Mouse (Mus musculus) gastrocnemius, adult 2 months (tissue): ENCODE measurements around the gene Ctcfl. TPM values are rescaled to one million over a fixed set of nuclear protein-coding genes. Genes with fewer than 3 reads are reported as not detected.

Experiments used
- DNase-seq: peaks from one replicate; pipeline ENCODE4 v3.0.0; 2022
- H3K27ac ChIP-seq: fragments of 200-600 bp; 2 replicates; pipeline ENCODE4 v1.8.1; 2022; ENCODE audit warnings: mild to moderate bottlenecking
- H3K4me3 ChIP-seq: fragments of 200-600 bp; 2 replicates; pipeline ENCODE4 v1.8.1; 2022; ENCODE audit warnings: mild to moderate bottlenecking, moderate library complexity
- CTCF ChIP-seq: fragments of 200-600 bp; IDR thresholded peaks from 2 replicates; pipeline ENCODE4 v1.8.1; 2022; ENCODE audit warnings: antibody characterized with exemption, mild to moderate bottlenecking, moderate library complexity
- intact Hi-C: fragments of 180-260 bp; cut with DNase I; formaldehyde crosslinking; loops from one replicate; pipeline ENCODE4 v1.15.1; 2025
- total RNA-seq, 2 experiments: library from RNA; stranded (reverse); gene quantifications; 2 replicates each; pipeline ENCODE4 v1.2.3; 2021

Gene Ctcfl
- total RNA-seq, 2 experiments from 2014 or later, result 0.23 TPM; not detected in 1

DNA sequence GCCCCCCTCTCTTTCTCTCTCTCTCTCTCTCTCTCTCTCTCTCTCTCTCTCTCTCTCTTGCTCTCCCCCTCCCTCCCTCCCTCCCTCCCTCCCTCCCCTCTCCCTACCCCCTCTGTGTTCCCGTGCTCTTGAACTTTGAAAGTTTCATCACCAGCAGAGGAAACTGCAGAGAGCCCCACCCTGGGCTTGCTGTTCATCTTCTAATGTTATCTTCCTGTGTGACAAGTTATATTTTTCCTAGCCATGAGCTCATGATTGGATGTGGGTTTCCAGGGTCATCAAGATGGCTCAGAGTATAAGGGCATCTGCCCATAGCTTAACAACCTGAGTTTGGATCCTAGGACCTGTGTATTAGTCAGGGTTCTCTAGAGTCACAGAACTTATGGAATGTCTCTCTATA is 56.1 kb downstream of the Ctcfl start:
- Histone ChIP-seq H3K4me3 (no peak overlapping the region), H3K27ac (no peak overlapping the region)
- DNase-seq, result no peak
- intact Hi-C loops, result no loop called here
- TF ChIP-seq CTCF, result no peak

DNA sequence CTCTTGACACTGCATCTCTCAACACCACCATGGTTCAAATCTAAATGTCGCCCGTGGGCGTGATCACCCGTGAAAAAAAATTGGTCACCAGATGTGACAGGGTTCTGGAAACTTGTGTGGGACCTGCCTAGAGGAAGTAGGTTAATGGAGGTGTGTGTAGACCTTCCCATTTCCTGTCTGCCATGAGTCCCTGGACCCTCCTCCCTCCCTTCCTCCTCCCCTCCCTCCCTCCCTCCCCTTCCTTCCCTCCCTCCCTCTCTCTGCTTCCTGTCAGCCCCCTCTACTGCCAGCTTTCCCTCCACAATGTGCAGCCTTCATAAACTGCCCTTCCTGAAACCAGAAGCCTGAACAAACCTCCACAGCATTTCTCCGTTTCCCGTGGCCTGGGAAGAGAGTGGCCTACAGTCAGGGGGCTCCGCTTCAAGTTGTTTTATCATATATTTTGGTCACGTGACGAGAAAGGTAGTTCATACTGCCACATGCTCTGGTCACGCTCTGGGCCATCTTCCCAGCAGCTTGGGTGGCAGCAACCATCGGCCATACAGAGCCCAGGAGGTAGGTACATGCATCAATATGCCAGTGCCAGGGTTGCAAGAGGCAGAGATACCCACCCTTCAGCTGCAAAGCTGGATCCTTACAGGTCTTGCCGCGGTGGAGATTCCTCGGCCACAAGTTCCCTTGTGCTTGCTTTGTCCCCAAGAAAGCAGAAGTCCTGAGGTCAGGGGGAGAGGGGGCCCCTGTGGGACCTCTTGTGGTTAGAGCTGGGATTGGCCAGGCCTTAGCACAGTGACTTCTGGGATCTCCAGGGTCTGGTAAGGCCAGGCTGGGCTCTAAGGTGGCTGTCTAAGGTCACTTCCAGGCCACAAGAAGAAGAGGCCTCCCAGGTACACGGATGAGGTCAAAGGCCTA is 57.6 kb downstream of the Ctcfl start:
- no peak overlapping the region for H3K4me3 ChIP-seq
- peak overlapping the region; percentile 62 for H3K27ac ChIP-seq
- peak; percentile 36 for TF ChIP-seq CTCF
- intact Hi-C loops, result no loop called here
- no peak for DNase-seq

DNA sequence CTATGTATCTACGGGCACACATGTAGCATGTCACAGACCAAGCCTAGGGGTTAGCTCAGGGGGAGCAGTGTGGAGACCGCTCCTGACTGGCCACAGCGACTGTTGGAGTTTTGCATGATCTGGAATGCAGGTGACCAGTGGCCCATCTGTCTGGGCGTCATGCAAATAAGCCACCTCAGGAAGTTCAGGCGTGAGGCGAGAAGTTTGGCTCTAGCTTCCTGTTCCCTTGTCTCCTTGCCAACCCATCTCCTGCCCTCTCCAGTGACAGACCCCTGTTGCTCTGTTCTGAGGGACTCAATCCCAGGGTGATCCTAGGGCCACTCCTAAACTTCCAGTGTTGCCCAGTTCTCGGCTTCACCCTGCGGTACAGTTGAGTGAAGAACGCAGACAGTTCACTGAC is 58.9 kb downstream of the Ctcfl start:
- Histone ChIP-seq H3K27ac (peak overlapping the region; percentile 61), H3K4me3 (no peak overlapping the region)
- intact Hi-C loops, result no loop called here
- DNase-seq, result no peak
- no peak for TF ChIP-seq CTCF

DNA sequence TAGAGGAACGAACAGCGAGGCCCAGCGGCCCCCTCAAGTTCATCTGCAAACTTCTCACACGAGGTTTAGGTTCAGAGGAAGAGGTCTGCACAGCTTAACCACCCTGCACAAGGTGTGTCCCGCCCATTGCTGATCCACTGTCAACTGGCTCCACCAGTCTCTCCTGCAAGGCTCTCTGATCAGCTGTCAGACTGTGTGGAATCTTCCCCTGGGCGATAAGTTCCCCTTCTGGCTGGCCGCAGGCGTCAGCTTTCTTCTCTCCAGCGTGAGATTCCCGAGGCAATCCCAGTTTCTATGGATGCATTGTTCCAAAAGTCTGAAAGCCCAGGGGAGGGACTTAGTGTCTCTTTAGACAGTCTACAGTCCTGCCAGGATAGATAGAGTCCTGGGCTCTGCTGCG is 61.1 kb downstream of the Ctcfl start:
- no peak for TF ChIP-seq CTCF
- DNase-seq, result no peak
- Histone ChIP-seq H3K27ac (peak overlapping the region; percentile 92), H3K4me3 (peak overlapping the region; percentile 55)
- intact Hi-C loops, result no loop called here

DNA sequence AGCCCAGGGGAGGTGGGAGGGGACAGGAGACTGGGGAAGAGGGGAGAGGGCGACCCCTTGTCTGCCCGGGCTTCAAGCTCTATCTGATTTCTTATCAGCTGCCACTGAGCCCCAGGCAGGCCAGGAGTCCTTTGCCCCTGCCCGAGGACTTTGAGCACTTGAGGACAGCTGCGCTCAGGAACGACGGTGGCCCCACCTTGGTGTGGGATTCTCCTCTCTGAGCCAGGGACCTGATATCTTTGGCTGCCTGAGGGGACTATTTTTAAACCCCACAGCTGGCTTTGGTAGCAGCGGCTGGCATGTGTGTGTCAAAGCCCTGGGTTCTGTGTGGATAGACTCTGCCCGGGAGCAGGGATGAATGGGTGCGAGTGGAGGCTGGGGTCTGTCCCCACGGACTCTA is 61.7 kb downstream of the Ctcfl start:
- intact Hi-C loops, result no loop called here
- no peak for TF ChIP-seq CTCF
- peak overlapping the region; percentile 55 for H3K4me3 ChIP-seq
- DNase-seq, result peak; percentile 86
- peak overlapping the region; percentile 92 for H3K27ac ChIP-seq

DNA sequence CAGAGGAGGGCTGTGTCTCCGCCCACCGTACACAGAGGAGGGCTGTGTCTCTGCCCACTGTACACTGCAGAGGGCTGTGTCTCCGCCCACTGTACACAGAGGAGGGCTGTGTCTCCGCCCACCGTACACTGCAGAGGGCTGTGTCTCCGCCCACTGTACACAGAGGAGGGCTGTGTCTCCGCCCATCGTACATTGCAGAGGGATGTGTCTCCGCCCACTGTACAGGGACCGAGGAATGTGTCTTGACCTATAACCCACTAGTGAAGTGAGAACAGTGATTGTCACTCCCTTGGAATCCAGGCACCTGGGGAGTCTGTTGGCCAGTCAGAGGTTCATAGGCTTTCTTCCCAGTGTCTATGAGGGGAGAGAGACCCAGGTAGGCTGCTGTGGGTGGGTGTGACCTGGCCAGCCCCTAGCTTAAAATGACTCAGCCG is 62.4 kb downstream of the Ctcfl start:
- intact Hi-C loops, result no loop called here
- TF ChIP-seq CTCF, result no peak

DNA sequence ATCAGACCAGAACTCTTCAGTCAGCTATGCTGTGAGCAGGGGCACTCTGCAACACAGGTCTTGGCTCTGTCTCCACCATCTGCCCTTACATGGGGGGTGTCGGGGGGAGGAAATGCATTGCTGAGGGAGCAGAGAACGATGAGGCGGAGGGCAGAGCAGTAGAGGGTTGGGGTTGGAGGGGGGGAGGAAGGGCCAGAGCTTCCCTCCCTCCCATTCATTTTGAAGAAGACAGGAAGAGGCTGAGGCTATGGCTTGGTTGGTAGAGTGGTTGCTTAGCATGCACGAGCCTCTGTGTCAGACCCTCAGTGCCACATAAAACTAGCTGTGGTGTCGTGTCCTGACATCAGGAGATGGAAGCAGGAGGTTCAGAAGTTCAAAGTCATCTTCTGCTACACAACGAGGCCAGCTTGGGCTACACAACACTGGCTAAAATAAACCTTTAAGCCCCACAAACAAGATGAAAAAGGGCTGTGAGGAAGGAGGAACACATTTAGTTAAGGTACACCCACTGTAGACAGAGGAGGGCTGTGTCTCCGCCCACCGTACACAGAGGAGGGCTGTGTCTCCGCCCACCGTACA is 62.9 kb downstream of the Ctcfl start:
- intact Hi-C loops, result no loop called here
- DNase-seq, result no peak
- TF ChIP-seq CTCF, result no peak

More for the DNA sequence above, 62.4 kb downstream of the Ctcfl start:
- H3K4me3 ChIP-seq, result no peak overlapping the region
- peak overlapping the region; percentile 92 for H3K27ac ChIP-seq
- no peak for DNase-seq

DNA sequence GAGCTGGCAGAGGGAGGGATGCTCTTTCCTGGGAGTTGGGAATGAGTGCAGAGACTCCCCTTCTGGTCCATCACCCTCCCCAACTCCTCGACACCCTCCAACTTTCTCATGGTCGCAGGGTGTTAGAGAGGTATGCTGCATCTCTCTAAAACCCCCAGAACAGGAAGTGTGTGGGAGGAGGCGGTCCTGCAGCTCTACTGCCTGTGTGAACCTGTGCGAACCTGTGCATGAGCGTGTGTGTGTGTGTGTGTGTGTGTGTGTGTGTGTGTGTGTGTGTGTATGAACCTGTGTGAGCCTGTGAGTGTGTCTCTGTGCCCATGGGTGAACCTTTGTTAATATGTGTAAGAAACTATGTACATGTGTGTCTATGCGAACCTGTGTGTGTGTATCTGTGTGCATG is 65.5 kb downstream of the Ctcfl start:
- no peak for TF ChIP-seq CTCF
- DNase-seq, result no peak
- peak overlapping the region; percentile 72 for H3K27ac ChIP-seq
- intact Hi-C loops, result no loop called here
- H3K4me3 ChIP-seq, result no peak overlapping the region

More for the DNA sequence above, 62.9 kb downstream of the Ctcfl start:
- Histone ChIP-seq H3K27ac (peak overlapping the region; percentile 92), H3K4me3 (no peak overlapping the region)

DNA sequence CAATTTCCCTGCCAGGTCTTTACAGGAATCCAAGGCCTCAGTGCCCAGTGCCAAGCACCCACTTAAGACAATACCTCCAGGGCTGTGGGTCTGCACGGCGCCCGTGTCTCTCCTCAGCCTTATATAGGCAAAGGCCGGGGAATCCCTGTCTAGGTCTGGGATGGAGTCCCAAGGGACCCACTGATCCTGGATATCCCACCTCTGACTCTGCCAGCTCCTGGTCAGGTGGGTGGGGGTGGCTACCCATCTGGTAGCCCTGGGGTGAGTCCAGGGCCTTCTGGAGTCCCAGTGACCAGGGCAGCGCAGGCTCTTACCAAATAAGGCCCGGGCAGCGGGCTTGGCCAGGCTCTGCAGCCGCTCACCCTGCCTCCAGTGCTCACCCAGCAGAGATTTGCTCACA is 66.4 kb downstream of the Ctcfl start:
- intact Hi-C loops, result no loop called here
- Histone ChIP-seq H3K27ac (peak overlapping the region; percentile 64; the same call in 1 of the 2 replicates), H3K4me3 (no peak overlapping the region)
- TF ChIP-seq CTCF, result no peak
- DNase-seq, result no peak

DNA sequence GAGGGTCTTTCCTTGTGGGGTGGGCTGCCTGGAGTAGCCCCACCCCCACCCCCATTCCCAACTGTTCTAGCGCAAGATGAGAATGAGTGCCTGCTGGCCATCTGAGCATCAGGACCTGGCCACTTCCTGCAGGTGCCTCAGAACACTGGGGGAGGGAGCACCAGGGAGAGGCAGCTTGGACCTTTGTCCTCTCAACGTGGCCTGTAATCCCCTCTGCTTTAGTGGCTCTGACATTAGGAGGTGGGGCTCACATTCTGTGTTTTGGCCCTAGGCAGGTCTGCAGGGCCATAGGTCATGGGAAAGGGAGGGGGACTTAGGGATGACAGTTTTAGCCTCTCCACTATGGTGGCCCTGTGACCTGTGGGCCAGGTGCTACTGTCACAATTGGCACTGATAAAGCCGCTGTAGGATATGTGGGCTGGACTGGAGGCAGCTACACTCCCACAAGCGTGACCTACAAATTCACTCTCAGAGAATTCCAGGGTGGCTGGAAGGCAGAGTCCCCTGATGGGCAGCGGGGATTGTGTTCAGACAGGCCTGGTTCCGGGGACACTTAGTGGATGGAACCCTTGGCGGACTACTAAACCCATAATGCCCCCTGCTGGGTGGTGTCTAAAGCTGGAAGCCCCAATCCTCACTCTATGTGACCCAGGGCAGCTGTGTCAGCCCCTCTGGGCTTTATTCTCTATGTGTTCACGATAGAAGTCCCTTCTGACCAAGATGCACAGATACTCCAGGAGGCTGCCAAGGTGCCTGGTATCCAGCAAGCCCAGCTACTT is 68.5 kb downstream of the Ctcfl start:
- intact Hi-C loops, result no loop called here
- Histone ChIP-seq H3K4me3 (no peak overlapping the region), H3K27ac (peak overlapping the region; percentile 6)
- peak; percentile 16 for DNase-seq
- no peak for TF ChIP-seq CTCF

DNA sequence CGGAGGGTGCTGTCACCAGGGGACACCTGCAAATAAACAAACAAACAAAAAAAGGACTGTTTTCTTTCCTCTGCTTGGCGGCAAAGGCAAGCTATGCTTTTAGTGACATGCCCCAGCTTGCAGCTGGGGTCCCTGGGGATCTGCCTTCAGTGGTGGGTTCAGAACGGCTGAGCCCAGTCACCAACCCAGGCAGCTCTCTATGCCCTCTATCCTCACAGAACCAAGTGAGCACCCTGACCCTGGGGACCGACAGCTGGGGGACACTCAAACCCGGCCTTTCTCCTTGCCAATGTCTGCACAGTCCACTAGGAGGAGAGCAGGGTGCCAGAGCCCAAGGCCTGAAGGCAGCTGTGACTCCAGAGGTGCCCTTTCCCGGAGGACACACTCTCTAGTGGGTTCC is 69.5 kb downstream of the Ctcfl start:
- H3K27ac ChIP-seq, result peak overlapping the region; percentile 53; the same call in 1 of the 2 replicates
- no peak overlapping the region for H3K4me3 ChIP-seq
- intact Hi-C loops, result loop anchor here (5.0 kb wide), 1 partner anchor 32 kb away; no protein-coding TSS in a partner anchor
- TF ChIP-seq CTCF, result no peak
- peak; percentile 37 for DNase-seq

DNA sequence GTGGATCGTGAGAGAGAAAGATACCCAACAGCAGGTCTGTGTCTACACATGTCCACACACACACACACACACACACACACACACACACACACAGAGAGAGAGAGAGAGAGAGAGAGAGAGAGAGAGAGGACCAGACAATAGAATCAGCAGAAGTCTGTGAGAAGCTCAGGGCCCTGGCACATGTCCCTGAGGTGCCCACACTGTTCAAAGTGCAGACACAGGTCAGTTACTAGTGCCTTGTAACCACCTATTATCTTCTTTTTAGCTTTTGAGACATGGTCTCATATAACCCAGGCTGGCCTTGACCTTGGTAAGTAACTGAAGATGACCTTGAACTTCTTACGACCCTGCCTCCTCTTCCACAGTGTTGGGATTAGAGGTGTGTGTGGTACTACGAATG is 70.1 kb downstream of the Ctcfl start:
- intact Hi-C loops, result loop anchor here (5.0 kb wide), 1 partner anchor 33 kb away; no protein-coding TSS in a partner anchor
- DNase-seq, result peak; percentile 8
- Histone ChIP-seq H3K27ac (peak overlapping the region; percentile 53; the same call in 1 of the 2 replicates), H3K4me3 (no peak overlapping the region)
- TF ChIP-seq CTCF, result no peak
